Mouse (Mus musculus) hindbrain, embryonic 10.5 days (tissue): ENCODE measurements around the gene Tmem150b. TPM values are rescaled to one million over a fixed set of nuclear protein-coding genes. Genes with fewer than 3 reads are reported as not detected.

Experiments
- DNase-seq: peaks from one replicate; pipeline ENCODE4 v3.0.0-alpha.2; 2017; ENCODE audit warnings: low spot score
- H3K27ac ChIP-seq: fragments of 300-500 bp; sonication (generic); 2 replicates; pipeline ENCODE4 v1.5.1; 2016; ENCODE audit warnings: mild to moderate bottlenecking, moderate library complexity
- H3K27me3 ChIP-seq: fragments of 300-500 bp; sonication (generic); 2 replicates; pipeline ENCODE4 v1.6.1; 2016; ENCODE audit warnings: mild to moderate bottlenecking; ENCODE audit not compliant: poor library complexity, insufficient read depth, severe bottlenecking
- H3K36me3 ChIP-seq: fragments of 300-500 bp; sonication (generic); 2 replicates; pipeline ENCODE4 v1.6.1; 2016; ENCODE audit warnings: mild to moderate bottlenecking, moderate library complexity
- H3K4me1 ChIP-seq: fragments of 300-500 bp; sonication (generic); replicated peaks from 2 replicates; pipeline ENCODE4 v1.6.1; 2016; ENCODE audit warnings: mild to moderate bottlenecking
- H3K4me3 ChIP-seq: fragments of 300-500 bp; sonication (generic); 2 replicates; pipeline ENCODE4 v1.5.1; 2016; ENCODE audit warnings: mild to moderate bottlenecking, moderate library complexity
- H3K9me3 ChIP-seq: fragments of 300-500 bp; sonication (generic); 2 replicates; pipeline ENCODE4 v1.6.1; 2016; ENCODE audit warnings: mild to moderate bottlenecking, moderate library complexity
- WGBS: fragments of 180-500 bp; shearing (Covaris S2); methylation state at CpG from one replicate; pipeline ENCODE4 v1.1.7; 2016; 5-methylcytosine and 5-hydroxymethylcytosine counted together
- polyA plus RNA-seq: library from polyadenylated mRNA; unstranded; fragments of >200 nt; fragmentation: Nextera tagmentation; extraction: Ambion mirVana; gene quantifications from 2 replicates; pipeline ENCODE4 v1.2.1, GENCODE M21; 2016

Tmem150b gene
- polyA plus RNA-seq, 1 experiment from 2014 or later, result 0.17 TPM

GRCm38 (mm10) chr7:4671956-4672355 is 53.1 kb downstream of the Tmem150b start:
- no peak overlapping the region for H3K4me3 ChIP-seq
- no peak overlapping the region for H3K27ac ChIP-seq
- H3K4me1 ChIP-seq, result no peaks in the 10 kb centered on the region
- no peaks in the 10 kb centered on the region for H3K27me3 ChIP-seq
- H3K9me3 ChIP-seq, result no peaks in the 10 kb centered on the region
- peaks cover 92% of the 10 kb centered on the region for H3K36me3 ChIP-seq
- no peak for DNase-seq
- WGBS, result 77% methylated on average over 4 of the region's 4 CpGs

GRCm38 (mm10) chr7:4670655-4671255 is 54.3 kb downstream of the Tmem150b start:
- Histone ChIP-seq H3K4me3 (no peak overlapping the region), H3K4me1 (no peaks in the 10 kb centered on the region), H3K27me3 (no peaks in the 10 kb centered on the region), H3K27ac (no peak overlapping the region), H3K36me3 (peaks cover 92% of the 10 kb centered on the region), H3K9me3 (no peaks in the 10 kb centered on the region)
- DNase-seq, result no peak
- WGBS, result 92% methylated on average over 8 of the region's 8 CpGs

DNA sequence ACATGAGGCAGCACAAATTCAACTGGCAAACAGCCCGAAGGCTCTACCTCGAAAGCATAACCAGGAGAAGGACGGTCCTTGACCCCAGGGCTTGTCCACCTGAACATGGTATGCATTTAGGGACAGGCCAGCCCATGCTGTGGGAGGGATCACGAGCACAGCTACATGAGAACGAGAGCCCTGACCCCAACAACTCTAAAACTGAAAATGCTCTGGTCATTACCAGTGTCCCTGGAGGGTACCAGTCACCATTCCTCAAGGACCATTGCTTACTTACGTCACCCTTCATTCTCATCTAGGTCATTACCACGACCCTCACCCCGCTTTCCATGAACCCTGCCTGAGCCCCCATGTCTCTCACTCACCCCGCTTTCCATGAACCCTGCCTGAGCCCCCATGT is 55.9 kb downstream of the Tmem150b start:
- H3K4me3 ChIP-seq, result no peak overlapping the region
- no peak overlapping the region for H3K27ac ChIP-seq
- H3K36me3 ChIP-seq, result peaks cover 88% of the 10 kb centered on the region
- no peaks in the 10 kb centered on the region for H3K27me3 ChIP-seq
- WGBS, result 94% methylated on average over 9 of the region's 9 CpGs
- H3K9me3 ChIP-seq, result no peaks in the 10 kb centered on the region
- no peak for DNase-seq
- no peaks in the 10 kb centered on the region for H3K4me1 ChIP-seq

GRCm38 (mm10) chr7:4668506-4668905 is 56.5 kb downstream of the Tmem150b start:
- Histone ChIP-seq H3K27me3 (no peaks in the 10 kb centered on the region), H3K4me1 (no peaks in the 10 kb centered on the region), H3K27ac (no peak overlapping the region), H3K36me3 (peaks cover 89% of the 10 kb centered on the region), H3K9me3 (no peaks in the 10 kb centered on the region), H3K4me3 (no peak overlapping the region)
- 94% methylated on average over 8 of the region's 8 CpGs for WGBS
- DNase-seq, result no peak

DNA sequence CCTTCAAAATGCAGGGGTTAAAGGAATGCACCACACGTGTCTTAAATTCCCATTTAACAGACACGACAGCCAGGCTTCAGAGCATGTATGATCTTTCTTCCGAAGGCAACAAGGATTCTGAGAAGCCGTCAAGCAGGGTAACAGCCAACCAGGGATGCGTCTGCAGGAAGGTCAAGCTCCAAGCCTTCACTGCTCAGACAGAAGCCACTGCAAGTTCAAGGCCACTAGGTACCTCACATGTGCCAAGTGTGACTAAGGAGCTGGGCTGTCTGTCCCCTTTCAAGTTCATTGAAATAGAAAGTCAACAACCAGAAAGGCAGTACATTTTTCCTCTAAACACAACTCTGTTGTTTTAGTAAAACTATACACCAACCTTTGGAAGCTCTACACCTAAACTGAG is 58.2 kb downstream of the Tmem150b start:
- no peak overlapping the region for H3K27ac ChIP-seq
- no peaks in the 10 kb centered on the region for H3K4me1 ChIP-seq
- no peaks in the 10 kb centered on the region for H3K9me3 ChIP-seq
- DNase-seq, result no peak
- H3K4me3 ChIP-seq, result no peak overlapping the region
- 96% methylated on average over 5 of the region's 5 CpGs for WGBS
- peaks cover 87% of the 10 kb centered on the region for H3K36me3 ChIP-seq
- no peaks in the 10 kb centered on the region for H3K27me3 ChIP-seq

DNA sequence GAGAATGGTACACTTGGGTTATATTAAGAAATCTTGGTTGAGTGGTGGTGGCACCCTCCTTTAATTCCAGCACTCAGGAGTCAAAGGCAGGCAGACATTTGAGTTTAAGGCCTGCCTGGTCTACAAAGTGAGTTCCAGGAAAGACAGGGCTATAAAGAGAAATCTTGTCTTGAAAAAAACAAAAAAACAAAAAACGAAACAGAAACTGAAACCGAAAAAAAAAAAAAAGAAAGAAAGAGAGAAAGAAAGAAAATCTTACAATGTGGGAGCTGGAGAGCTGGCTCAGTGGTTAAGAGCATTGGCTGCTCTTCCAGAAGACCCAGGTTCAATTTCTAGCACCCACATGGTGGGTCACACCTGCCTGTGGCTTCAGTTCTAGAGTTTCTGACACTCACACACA is 61.3 kb downstream of the Tmem150b start:
- DNase-seq, result no peak
- 84% methylated on average over 2 of the region's 2 CpGs for WGBS
- no peaks in the 10 kb centered on the region for H3K9me3 ChIP-seq
- no peaks in the 10 kb centered on the region for H3K27me3 ChIP-seq
- H3K4me3 ChIP-seq, result no peak overlapping the region
- peaks cover 70% of the 10 kb centered on the region for H3K36me3 ChIP-seq
- no peak overlapping the region for H3K27ac ChIP-seq
- peaks cover 15% of the 10 kb centered on the region for H3K4me1 ChIP-seq

DNA sequence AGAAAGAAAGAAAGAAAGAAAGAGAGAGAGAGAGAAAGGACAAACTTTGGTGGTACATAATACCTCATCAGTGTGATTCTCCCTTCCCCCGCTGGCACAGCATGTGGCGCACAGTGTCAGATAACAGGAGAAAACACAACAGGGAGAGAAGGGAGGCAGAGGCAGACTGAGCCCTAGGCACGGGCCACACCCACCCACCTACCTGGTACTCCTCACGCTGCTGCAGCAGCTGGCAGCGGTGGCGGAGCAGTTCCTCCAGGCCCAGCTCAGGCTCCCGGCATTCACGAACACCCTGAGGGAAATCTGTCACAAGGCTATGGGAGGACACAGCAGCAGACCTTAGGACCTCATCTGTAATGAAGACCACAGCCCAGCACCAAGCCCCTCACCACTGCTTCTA is 61.9 kb downstream of the Tmem150b start:
- Histone ChIP-seq H3K36me3 (peaks cover 65% of the 10 kb centered on the region), H3K4me3 (no peak overlapping the region), H3K4me1 (peaks cover 17% of the 10 kb centered on the region), H3K27ac (no peak overlapping the region), H3K27me3 (no peaks in the 10 kb centered on the region), H3K9me3 (no peaks in the 10 kb centered on the region)
- WGBS, result 74% methylated on average over 8 of the region's 8 CpGs
- DNase-seq, result no peak

- Histone ChIP-seq H3K27me3 (no peaks in the 10 kb centered on the region), H3K27ac (peak overlapping the region; percentile 96), H3K4me1 (peaks cover 42% of the 10 kb centered on the region), H3K9me3 (no peaks in the 10 kb centered on the region), H3K36me3 (peaks cover 41% of the 10 kb centered on the region), H3K4me3 (peak overlapping the region; percentile 89)
- no peak for DNase-seq
- WGBS, result 69% methylated on average over 3 of the region's 3 CpGs
Measured at GRCm38 (mm10) chr7:4659911-4660443, 65.1 kb downstream of the Tmem150b start.

- H3K36me3 ChIP-seq, result peaks cover 32% of the 10 kb centered on the region
- H3K4me1 ChIP-seq, result peaks cover 42% of the 10 kb centered on the region
- WGBS, result under 1% methylated on average over 54 of the region's 54 CpGs
- peak within 1 kb of the TSS; percentile 96 for H3K27ac ChIP-seq
- DNase-seq, result peak; percentile 96
- no peaks in the 10 kb centered on the region for H3K9me3 ChIP-seq
- H3K4me3 ChIP-seq, result peak within 1 kb of the TSS; percentile 89
- H3K27me3 ChIP-seq, result no peaks in the 10 kb centered on the region
Measured at GRCm38 (mm10) chr7:4658912-4659551, 66.0 kb downstream of the Tmem150b start, which contains the start of gene Ppp6r1. Gene Ppp6r1 (minus strand): TSS chr7:4659019.

DNA sequence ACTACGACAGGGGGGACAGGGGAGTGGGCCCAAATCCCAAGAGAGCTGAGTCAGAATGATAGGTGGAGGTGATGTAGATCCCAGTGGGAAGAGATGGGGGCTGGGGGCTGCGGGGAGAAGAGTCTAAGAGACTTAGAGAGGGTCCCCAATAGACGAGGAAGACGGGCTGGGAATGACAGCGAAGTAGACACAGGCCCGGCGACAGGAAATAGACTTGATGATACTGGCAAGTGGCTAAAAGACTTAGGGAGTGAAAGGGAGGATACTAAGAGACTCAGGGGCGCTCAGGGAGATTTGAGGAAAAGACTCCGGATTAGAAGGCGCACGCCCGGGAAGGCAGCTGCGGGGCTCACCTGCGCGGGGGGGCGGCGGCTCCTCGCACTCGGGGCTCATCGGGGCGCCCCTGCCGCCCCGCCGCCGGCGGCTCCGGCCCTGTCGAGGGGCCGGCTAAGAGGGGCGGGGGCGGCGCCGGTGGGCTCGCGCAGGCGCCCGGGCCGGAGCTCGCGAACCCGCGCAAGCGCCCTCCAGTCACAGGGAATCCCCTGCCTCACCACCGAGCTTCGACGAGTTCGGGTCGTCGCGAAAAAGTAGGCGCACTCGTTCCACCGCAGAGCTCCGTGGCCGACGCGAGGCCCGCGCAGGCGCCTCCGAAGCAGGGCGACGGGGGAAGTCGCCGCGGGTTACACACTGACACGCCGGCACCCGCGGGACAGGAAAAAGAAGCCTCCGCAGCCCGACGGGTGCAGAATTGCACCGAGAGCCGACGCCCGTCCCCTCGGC is 66.7 kb downstream of the Tmem150b start:
- WGBS, result under 1% methylated on average over 78 of the region's 78 CpGs
- no peak for DNase-seq
- H3K36me3 ChIP-seq, result peaks cover 31% of the 10 kb centered on the region

DNA sequence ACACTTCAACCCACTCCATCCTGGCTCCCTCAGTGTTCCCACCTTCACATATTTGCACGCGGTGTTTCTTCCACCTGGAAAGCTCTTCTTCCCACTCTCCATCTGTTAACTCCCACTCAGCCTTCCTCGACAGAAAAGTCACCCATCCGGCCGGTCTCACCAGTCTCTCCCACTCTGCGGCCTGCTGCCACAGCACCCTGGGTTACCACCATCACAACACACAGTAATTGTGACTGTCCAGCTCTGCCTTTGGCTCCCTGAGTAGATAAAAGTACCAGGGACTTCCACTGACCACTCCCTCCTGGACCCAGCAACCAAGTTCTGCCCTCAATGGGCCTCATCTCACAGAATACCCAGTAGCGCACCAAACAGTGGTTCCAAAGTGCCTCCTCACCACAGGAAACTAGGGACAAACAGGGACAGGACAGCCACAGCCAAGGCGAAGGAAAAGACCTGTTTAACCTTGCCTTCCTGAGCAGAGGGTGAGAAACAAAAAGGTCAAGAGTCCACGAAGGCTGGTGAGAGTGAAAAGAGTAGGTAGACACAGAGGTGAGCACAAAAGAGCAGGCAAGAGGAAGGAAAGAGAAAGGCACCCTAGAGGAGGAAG is 67.4 kb downstream of the Tmem150b start:
- 55% methylated on average over 9 of the region's 9 CpGs for WGBS
- Histone ChIP-seq H3K36me3 (peaks cover 33% of the 10 kb centered on the region), H3K4me3 (peak overlapping the region; percentile 89), H3K27ac (peak overlapping the region; percentile 96), H3K4me1 (peaks cover 43% of the 10 kb centered on the region), H3K27me3 (no peaks in the 10 kb centered on the region), H3K9me3 (no peaks in the 10 kb centered on the region)
- DNase-seq, result no peak

More for the DNA sequence above, 66.7 kb downstream of the Tmem150b start:
- Histone ChIP-seq H3K9me3 (no peaks in the 10 kb centered on the region), H3K27ac (peak overlapping the region; percentile 96), H3K4me1 (peaks cover 42% of the 10 kb centered on the region), H3K4me3 (peak overlapping the region; percentile 89), H3K27me3 (no peaks in the 10 kb centered on the region)
